Mouse (Mus musculus) heart, embryonic 11.5 days (tissue): Measurements from ENCODE around the gene Cldn34b1. TPM values are rescaled to one million over a fixed set of nuclear protein-coding genes. Genes with fewer than 3 reads are reported as not detected.
"Not testable (repeated sequence)": the region's sequence is repeated elsewhere in the genome, so short reads cannot be mapped to it uniquely, and the experiment has no call there.

Source experiments
- ATAC-seq: fragments of 200-750 bp; cut with Nextera tagmentation; replicated peaks from 2 replicates; pipeline ENCODE4 v1.8.0; 2017; ENCODE audit warnings: moderate library complexity; ENCODE audit not compliant: insufficient number of reproducible peaks, low FRiP score, low TSS enrichment
- H3K27ac ChIP-seq: fragments of 300-500 bp; sonication (generic); 2 replicates; pipeline ENCODE4 v1.5.1; 2014; ENCODE audit warnings: mild to moderate bottlenecking, low read depth, low read length
- H3K27me3 ChIP-seq: fragments of 300-500 bp; sonication (generic); 2 replicates; pipeline ENCODE4 v1.6.1; 2014; ENCODE audit warnings: mild to moderate bottlenecking, low read length, mixed read lengths; ENCODE audit not compliant: control insufficient read depth, insufficient read depth
- H3K36me3 ChIP-seq: fragments of 300-500 bp; sonication (generic); 2 replicates; pipeline ENCODE4 v1.6.1; 2014; ENCODE audit warnings: mild to moderate bottlenecking, low read length, moderate library complexity, mixed read lengths; ENCODE audit not compliant: control insufficient read depth, insufficient read depth
- H3K4me1 ChIP-seq: fragments of 300-500 bp; sonication (generic); 2 replicates; pipeline ENCODE4 v1.6.1; 2014; ENCODE audit warnings: low read length; ENCODE audit not compliant: control insufficient read depth, insufficient read depth
- H3K4me2 ChIP-seq: fragments of 300-500 bp; sonication (generic); 2 replicates; pipeline ENCODE4 v1.6.1; 2014; ENCODE audit warnings: mild to moderate bottlenecking, moderate library complexity
- H3K4me3 ChIP-seq: fragments of 300-500 bp; sonication (generic); 2 replicates; pipeline ENCODE4 v1.5.1; 2014; ENCODE audit warnings: low read depth, low read length
- H3K9ac ChIP-seq: fragments of 300-500 bp; sonication (generic); 2 replicates; pipeline ENCODE4 v1.6.1; 2014; ENCODE audit warnings: mild to moderate bottlenecking, low read depth, low read length, moderate library complexity
- H3K9me3 ChIP-seq: fragments of 300-500 bp; sonication (generic); replicated peaks from 2 replicates; pipeline ENCODE4 v1.6.1; 2016; ENCODE audit warnings: low read length; ENCODE audit not compliant: control insufficient read depth
- WGBS: fragments of 180-500 bp; shearing (Covaris S2); extraction: QIAGEN DNeasy Blood & Tissue Kit; methylation state at CpG from one replicate; pipeline ENCODE4 v1.1.7; 2014; ENCODE audit not compliant: insufficient replicate concordance; 5-methylcytosine and 5-hydroxymethylcytosine counted together
- polyA plus RNA-seq: library from polyadenylated mRNA; unstranded; fragments of >200 nt; fragmentation: Nextera tagmentation; extraction: Ambion mirVana; gene quantifications from 2 replicates; pipeline ENCODE4 v1.2.1, GENCODE M21; 2014

Cldn34b1 gene
- not detected in 2 replicates for polyA plus RNA-seq

DNA sequence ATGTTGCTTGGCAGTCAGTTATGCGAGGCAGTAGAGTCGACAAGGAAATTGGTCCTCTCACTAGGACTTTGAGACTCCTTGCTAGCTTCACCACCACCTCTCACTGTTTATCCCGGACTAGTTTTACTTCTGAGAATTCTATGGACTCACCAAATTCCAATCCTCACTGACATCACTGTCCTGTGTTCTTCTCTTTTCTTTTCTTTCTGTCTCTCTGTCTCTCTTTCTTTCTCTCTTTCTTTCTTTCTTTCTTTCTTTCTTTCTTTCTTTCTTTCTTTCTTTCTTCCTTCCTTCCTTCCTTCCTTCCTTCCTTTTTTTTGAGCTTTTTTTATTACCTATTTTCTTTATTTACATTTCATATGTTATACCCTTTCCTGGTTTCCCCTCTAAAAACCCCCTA, at the start of gene Cldn34b1:
Gene Cldn34b1, minus strand, starts transcription at position 101 of the 400 bp plus-strand sequence.
- not testable (repeated sequence) for H3K4me3 ChIP-seq, H3K4me2 ChIP-seq, ATAC-seq, H3K27ac ChIP-seq, H3K27me3 ChIP-seq, H3K36me3 ChIP-seq, H3K9ac ChIP-seq, H3K9me3 ChIP-seq, H3K4me1 ChIP-seq
- WGBS: 78% methylated on average over 3 of the region's 3 CpGs

DNA sequence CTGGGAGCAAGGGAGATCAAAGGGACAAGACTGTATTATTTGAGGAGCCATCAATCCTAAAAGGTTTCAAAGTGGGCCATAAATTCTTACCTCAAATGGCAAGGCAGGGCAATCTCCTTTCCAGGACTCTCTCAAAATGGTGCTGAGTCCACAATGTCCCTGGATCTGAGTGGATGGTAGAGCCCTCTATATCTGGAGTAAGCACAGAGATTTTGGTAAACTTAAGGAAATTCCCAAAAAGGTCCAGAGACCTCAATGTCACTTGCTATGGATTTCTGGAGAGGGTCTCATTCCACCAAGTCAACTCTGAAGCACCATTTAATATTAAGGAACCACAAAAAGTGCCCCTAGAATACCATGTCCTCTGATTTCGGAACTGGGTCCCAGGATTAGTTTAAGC, 45.8 kb upstream of the Cldn34b1 start, which contains the start of gene Magea6:
Gene Magea6, minus strand, starts transcription at position 101 of the 400 bp plus-strand sequence.
- not testable (repeated sequence) for H3K27ac ChIP-seq, H3K4me1 ChIP-seq, ATAC-seq, H3K9ac ChIP-seq, H3K4me2 ChIP-seq, H3K4me3 ChIP-seq, H3K27me3 ChIP-seq, H3K9me3 ChIP-seq, H3K36me3 ChIP-seq
- WGBS: 72% methylated on average over 1 of the region's 1 CpGs

Other genes with a start within 250 kb of the Cldn34b1 start
- not detected in 2 replicates for gene Magea6, start 45.7 kb upstream of the Cldn34b1 start, polyA plus RNA-seq
- not detected in 2 replicates for gene Magea3, start 59.2 kb upstream of the Cldn34b1 start, polyA plus RNA-seq
- gene Magea8, start 105.6 kb upstream of the Cldn34b1 start, polyA plus RNA-seq: not detected in 2 replicates
- not detected in 2 replicates for gene Magea5, start 172.9 kb upstream of the Cldn34b1 start, polyA plus RNA-seq
- gene Magea1, start 199.5 kb upstream of the Cldn34b1 start, polyA plus RNA-seq: not detected in 2 replicates
- gene Magea2, start 203.4 kb upstream of the Cldn34b1 start, polyA plus RNA-seq: not detected in 2 replicates
- not detected in 2 replicates for gene Cldn34b2, start 238.1 kb upstream of the Cldn34b1 start, polyA plus RNA-seq